Mouse (Mus musculus): ENCODE measurements around the gene Tlnrd1. TPM values are rescaled to one million over a fixed set of nuclear protein-coding genes. Genes with fewer than 3 reads are reported as not detected.

Gene Tlnrd1
- polyA plus RNA-seq, 1 experiment: 23.5 TPM

- TF ChIP-seq POLR2A (IDR thresholded peaks at IDR 0.05; ENCODE audit: low read depth, low read length): no peak
- TF ChIP-seq CTCF (IDR thresholded peaks at IDR 0.05; ENCODE audit: extremely low read depth, insufficient read depth, insufficient read length, insufficient replicate concordance): no peak
- Histone ChIP-seq H3K27me3 (ENCODE audit: control insufficient read depth, insufficient read depth, low read length) (no peaks in the 10 kb centered on the region), H3K4me3 (ENCODE audit: extremely low read depth, insufficient read depth, insufficient read length) (no peak overlapping the region), H3K27ac (ENCODE audit: insufficient read depth, low read length) (no peak overlapping the region), H3K4me1 (ENCODE audit: control insufficient read depth, insufficient read depth, insufficient read length) (peaks cover 8% of the 10 kb centered on the region), H3K36me3 (ENCODE audit: control insufficient read depth, insufficient read depth, low read length) (no peaks in the 10 kb centered on the region; the same call in 1 of the 2 replicates)
- 85% methylated on average over 4 of the region's 4 CpGs for WGBS
- DNase-seq (ENCODE audit: low read depth in 1 of 2, low spot score in 2 of 2): no peak
These were observed 1.7 kb upstream of the Tlnrd1 start for GRCm38 (mm10) chr7:83885835-83886234.

- DNase-seq (ENCODE audit: low read depth in 1 of 2, low spot score in 2 of 2): no peak
- Histone ChIP-seq H3K27me3 (ENCODE audit: control insufficient read depth, insufficient read depth, low read length) (no peaks in the 10 kb centered on the region), H3K4me1 (ENCODE audit: control insufficient read depth, insufficient read depth, insufficient read length) (peaks cover 8% of the 10 kb centered on the region), H3K36me3 (ENCODE audit: control insufficient read depth, insufficient read depth, low read length) (no peaks in the 10 kb centered on the region; the same call in 1 of the 2 replicates), H3K27ac (ENCODE audit: insufficient read depth, low read length) (peak overlapping the region; percentile 87), H3K4me3 (ENCODE audit: extremely low read depth, insufficient read depth, insufficient read length) (peak overlapping the region; percentile 82; the same call in 1 of the 2 replicates)
- 59% methylated on average over 6 of the region's 6 CpGs for WGBS
- TF ChIP-seq CTCF (IDR thresholded peaks at IDR 0.05; ENCODE audit: extremely low read depth, insufficient read depth, insufficient read length, insufficient replicate concordance) (no peak), POLR2A (IDR thresholded peaks at IDR 0.05; ENCODE audit: low read depth, low read length) (no peak)
These were observed 922 bp upstream of the Tlnrd1 start for GRCm38 (mm10) chr7:83884921-83885532.

- TF ChIP-seq CTCF (IDR thresholded peaks at IDR 0.05; ENCODE audit: extremely low read depth, insufficient read depth, insufficient read length, insufficient replicate concordance) (no peak), POLR2A (IDR thresholded peaks at IDR 0.05; ENCODE audit: low read depth, low read length) (no peak)
- peak overlapping the region; percentile 82 for H3K4me3 ChIP-seq (ENCODE audit: extremely low read depth, insufficient read depth, insufficient read length)
- no peaks in the 10 kb centered on the region; the same call in 1 of the 2 replicates for H3K36me3 ChIP-seq (ENCODE audit: control insufficient read depth, insufficient read depth, low read length)
- H3K4me1 ChIP-seq (ENCODE audit: control insufficient read depth, insufficient read depth, insufficient read length): peaks cover 8% of the 10 kb centered on the region
- DNase-seq (ENCODE audit: low read depth in 1 of 2, low spot score in 2 of 2): peak; percentile 15 to 60
- no peaks in the 10 kb centered on the region for H3K27me3 ChIP-seq (ENCODE audit: control insufficient read depth, insufficient read depth, low read length)
- peak overlapping the region; percentile 87 for H3K27ac ChIP-seq (ENCODE audit: insufficient read depth, low read length)
- under 1% methylated on average over 84 of the region's 91 CpGs for WGBS
These were observed 657 bp downstream of the Tlnrd1 start for GRCm38 (mm10) chr7:83883276-83884020.

- H3K4me1 ChIP-seq (ENCODE audit: control insufficient read depth, insufficient read depth, insufficient read length): peaks cover 11% of the 10 kb centered on the region
- peak overlapping the region; percentile 87 for H3K27ac ChIP-seq (ENCODE audit: insufficient read depth, low read length)
- TF ChIP-seq POLR2A (IDR thresholded peaks at IDR 0.05; ENCODE audit: low read depth, low read length) (no peak), CTCF (IDR thresholded peaks at IDR 0.05; ENCODE audit: extremely low read depth, insufficient read depth, insufficient read length, insufficient replicate concordance) (no peak)
- WGBS: 31% methylated on average over 56 of the region's 56 CpGs
- no peaks in the 10 kb centered on the region; the same call in 1 of the 2 replicates for H3K36me3 ChIP-seq (ENCODE audit: control insufficient read depth, insufficient read depth, low read length)
- peak overlapping the region; percentile 82 for H3K4me3 ChIP-seq (ENCODE audit: extremely low read depth, insufficient read depth, insufficient read length)
- DNase-seq (ENCODE audit: low read depth in 1 of 2, low spot score in 2 of 2): peak; percentile 4 to 41
- no peaks in the 10 kb centered on the region for H3K27me3 ChIP-seq (ENCODE audit: control insufficient read depth, insufficient read depth, low read length)
These were observed 1.4 kb downstream of the Tlnrd1 start for GRCm38 (mm10) chr7:83882633-83883275.

- Histone ChIP-seq H3K4me3 (ENCODE audit: extremely low read depth, insufficient read depth, insufficient read length) (peak overlapping the region; percentile 82; the same call in 1 of the 2 replicates), H3K27me3 (ENCODE audit: control insufficient read depth, insufficient read depth, low read length) (no peaks in the 10 kb centered on the region), H3K36me3 (ENCODE audit: control insufficient read depth, insufficient read depth, low read length) (no peaks in the 10 kb centered on the region; the same call in 1 of the 2 replicates), H3K27ac (ENCODE audit: insufficient read depth, low read length) (no peak overlapping the region), H3K4me1 (ENCODE audit: control insufficient read depth, insufficient read depth, insufficient read length) (peaks cover 11% of the 10 kb centered on the region)
- no peak for TF ChIP-seq POLR2A (IDR thresholded peaks at IDR 0.05; ENCODE audit: low read depth, low read length)
- TF ChIP-seq CTCF (IDR thresholded peaks at IDR 0.05; ENCODE audit: extremely low read depth, insufficient read depth, insufficient read length, insufficient replicate concordance): no peak
- whole genome bisulfite sequencing: 97% methylated on average over 35 of the region's 35 CpGs
- DNase-seq (ENCODE audit: low read depth in 1 of 2, low spot score in 2 of 2): no peak
These were observed 1.9 kb downstream of the Tlnrd1 start for GRCm38 (mm10) chr7:83882150-83882632.

GRCm38 (mm10) chr7:83878676-83879448 is 5.2 kb downstream of the Tlnrd1 start:
- no peaks in the 10 kb centered on the region; the same call in 1 of the 2 replicates for H3K36me3 ChIP-seq (ENCODE audit: control insufficient read depth, insufficient read depth, low read length)
- 0 out of 2 replicates have a peak overlapping the region, but pooled peaks have one; percentile 12 for H3K4me3 ChIP-seq (ENCODE audit: extremely low read depth, insufficient read depth, insufficient read length)
- peak in 1 of 2 experiments; percentile 12 for DNase-seq (ENCODE audit: low read depth in 1 of 2, low spot score in 2 of 2)
- peaks cover 11% of the 10 kb centered on the region for H3K4me1 ChIP-seq (ENCODE audit: control insufficient read depth, insufficient read depth, insufficient read length)
- H3K27ac ChIP-seq (ENCODE audit: insufficient read depth, low read length): peak overlapping the region; percentile 44
- 21% methylated on average over 5 of the region's 5 CpGs for WGBS
- no peak for TF ChIP-seq POLR2A (IDR thresholded peaks at IDR 0.05; ENCODE audit: low read depth, low read length)
- no peak for TF ChIP-seq CTCF (IDR thresholded peaks at IDR 0.05; ENCODE audit: extremely low read depth, insufficient read depth, insufficient read length, insufficient replicate concordance)
- no peaks in the 10 kb centered on the region for H3K27me3 ChIP-seq (ENCODE audit: control insufficient read depth, insufficient read depth, low read length)
